Mouse (Mus musculus) lung, postnatal 0 days (tissue): Measurements from ENCODE around the gene Ptges3l. TPM values are rescaled to one million over a fixed set of nuclear protein-coding genes. Genes with fewer than 3 reads are reported as not detected.
A peak's percentile ranks its signal among the peaks of the same experiment; 100 is the strongest.
"Not testable (repeated sequence)": the region's sequence is repeated elsewhere in the genome, so short reads cannot be mapped to it uniquely, and the experiment has no call there.

Experiments
- ATAC-seq: fragments of 200-750 bp; cut with Nextera tagmentation; 2 replicates; pipeline ENCODE4 v1.8.0; 2017; ENCODE audit warnings: moderate library complexity
- DNase-seq: peaks from one replicate; pipeline ENCODE4 v3.0.0-alpha.2; 2016; ENCODE audit warnings: low spot score
- H3K27ac ChIP-seq: fragments of 300-500 bp; sonication (generic); 2 replicates; pipeline ENCODE4 v1.5.1; 2014; ENCODE audit warnings: antibody characterized with exemption, mild to moderate bottlenecking, low read length, mixed read lengths
- H3K27me3 ChIP-seq: fragments of 300-500 bp; sonication (generic); replicated peaks from 2 replicates; pipeline ENCODE4 v1.6.1; 2014; ENCODE audit warnings: low read length, mixed read lengths; ENCODE audit not compliant: insufficient read depth
- H3K36me3 ChIP-seq: fragments of 300-500 bp; sonication (generic); 2 replicates; pipeline ENCODE4 v1.6.1; 2014; ENCODE audit warnings: low read length, mixed read lengths; ENCODE audit not compliant: insufficient read depth
- H3K4me1 ChIP-seq: fragments of 300-500 bp; sonication (generic); 2 replicates; pipeline ENCODE4 v1.6.1; 2014; ENCODE audit warnings: antibody characterized with exemption, low read depth, low read length, mixed read lengths; ENCODE audit not compliant: insufficient read depth
- H3K4me2 ChIP-seq: fragments of 300-500 bp; sonication (generic); replicated peaks from 2 replicates; pipeline ENCODE4 v1.6.1; 2014; ENCODE audit warnings: low read depth, mild to moderate bottlenecking, low read length, moderate library complexity, mixed read lengths
- H3K4me3 ChIP-seq: fragments of 300-500 bp; sonication (generic); 2 replicates; pipeline ENCODE4 v1.5.1; 2014; ENCODE audit warnings: low read depth, low read length
- H3K9ac ChIP-seq: fragments of 300-500 bp; sonication (generic); replicated peaks from 2 replicates; pipeline ENCODE4 v1.6.1; 2014; ENCODE audit warnings: low read depth, mild to moderate bottlenecking
- H3K9me3 ChIP-seq: fragments of 300-500 bp; sonication (generic); 2 replicates; pipeline ENCODE4 v1.6.1; 2016; ENCODE audit warnings: low read length, mixed read lengths
- CTCF ChIP-seq: IDR thresholded peaks from 2 replicates; pipeline ENCODE4 v1.5.1; 2016; ENCODE audit warnings: antibody characterized with exemption, mild to moderate bottlenecking
- EP300 ChIP-seq: IDR thresholded peaks from 2 replicates; pipeline ENCODE4 v1.6.1; 2016; ENCODE audit warnings: antibody characterized with exemption, mild to moderate bottlenecking, control low read depth
- WGBS: fragments of 180-500 bp; shearing (Covaris S2); extraction: QIAGEN DNeasy Blood & Tissue Kit; methylation state at CpG from one replicate; pipeline ENCODE4 v1.1.7; 2014; 5-methylcytosine and 5-hydroxymethylcytosine counted together
- polyA plus RNA-seq: library from polyadenylated mRNA; unstranded; fragments of >200 nt; fragmentation: Nextera tagmentation; extraction: Ambion mirVana; gene quantifications from 2 replicates; pipeline ENCODE4 v1.2.1, GENCODE M21; 2015

The Ptges3l gene
- polyA plus RNA-seq = 6.5 and 7.3 TPM in 2 replicates

- no peaks in the 10 kb centered on the region for H3K9me3 ChIP-seq
- no peaks in the 10 kb centered on the region for H3K27me3 ChIP-seq
- H3K9ac ChIP-seq = peak within 1 kb of the TSS; percentile 58
- peak within 1 kb of the TSS; percentile 73 for H3K4me3 ChIP-seq
- WGBS = 2% methylated on average over 65 of the region's 81 CpGs
- peaks cover 13% of the 10 kb centered on the region for H3K4me1 ChIP-seq
- peak; percentile 60 for TF ChIP-seq CTCF
- TF ChIP-seq EP300 = no peak
- peak within 1 kb of the TSS; percentile 87 for H3K27ac ChIP-seq
- DNase-seq (peak; percentile 99), ATAC-seq (peak; percentile 96)
- no peaks in the 10 kb centered on the region for H3K36me3 ChIP-seq
- H3K4me2 ChIP-seq = peak within 1 kb of the TSS; percentile 81
Measured at GRCm38 (mm10) chr11:101424925-101425813, at the start of gene Ptges3l, which contains the start of gene Rundc1. Gene Ptges3l, minus strand, starts transcription at chr11:101425333. Gene Rundc1, plus strand, starts transcription at chr11:101425085.

DNA sequence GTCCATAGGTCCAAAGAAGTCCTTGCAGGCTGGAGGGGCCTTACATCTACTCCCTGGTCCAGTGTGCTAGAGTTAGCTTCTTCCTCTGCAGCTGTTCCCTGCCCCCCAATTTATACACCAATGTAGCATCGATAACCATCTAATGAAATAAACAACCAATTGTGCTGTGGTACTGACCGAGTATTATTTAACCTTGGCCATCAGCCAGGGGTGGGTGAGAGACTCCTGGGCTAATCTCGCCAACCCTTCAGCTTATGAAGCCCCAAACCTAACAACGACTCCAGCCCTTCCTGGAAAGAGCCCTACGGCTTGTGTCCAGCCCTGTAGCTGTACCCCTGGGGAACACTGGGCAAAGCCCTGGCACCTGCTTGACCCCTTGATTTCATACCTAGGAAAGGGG lies 49.2 kb upstream of the Ptges3l start:
- Histone ChIP-seq H3K4me2 (no peak overlapping the region), H3K27me3 (no peaks in the 10 kb centered on the region), H3K4me1 (no peaks in the 10 kb centered on the region), H3K27ac (no peak overlapping the region), H3K4me3 (no peak overlapping the region), H3K36me3 (no peaks in the 10 kb centered on the region), H3K9ac (no peak overlapping the region), H3K9me3 (no peaks in the 10 kb centered on the region)
- no peak for ATAC-seq
- no peak for DNase-seq
- 46% methylated on average over 5 of the region's 5 CpGs for WGBS
- no peak for TF ChIP-seq CTCF
- no peak for TF ChIP-seq EP300

GRCm38 (mm10) chr11:101473686-101474085 lies 48.6 kb upstream of the Ptges3l start:
- not testable (repeated sequence) for ATAC-seq, H3K4me3 ChIP-seq, H3K4me2 ChIP-seq, H3K9ac ChIP-seq, DNase-seq, H3K27ac ChIP-seq, H3K4me1 ChIP-seq, H3K27me3 ChIP-seq, H3K36me3 ChIP-seq, H3K9me3 ChIP-seq
- 59% methylated on average over 1 of the region's 1 CpGs for WGBS

- no peaks in the 10 kb centered on the region; the same call in 1 of the 2 replicates for H3K4me1 ChIP-seq
- H3K27ac ChIP-seq = no peak overlapping the region
- H3K27me3 ChIP-seq = no peaks in the 10 kb centered on the region
- ATAC-seq (no peak), DNase-seq (no peak)
- no peak overlapping the region for H3K9ac ChIP-seq
- 51% methylated on average over 7 of the region's 7 CpGs for WGBS
- no peaks in the 10 kb centered on the region for H3K36me3 ChIP-seq
- TF ChIP-seq CTCF = no peak
- no peak for TF ChIP-seq EP300
- H3K4me3 ChIP-seq = no peak overlapping the region
- no peak overlapping the region for H3K4me2 ChIP-seq
- H3K9me3 ChIP-seq = no peaks in the 10 kb centered on the region
Measured at GRCm38 (mm10) chr11:101472336-101472735, 47.2 kb upstream of the Ptges3l start.

- H3K36me3 ChIP-seq = no peaks in the 10 kb centered on the region
- H3K9ac ChIP-seq = no peak overlapping the region
- DNase-seq (no peak), ATAC-seq (no peak)
- no peaks in the 10 kb centered on the region for H3K27me3 ChIP-seq
- 29% methylated on average over 3 of the region's 3 CpGs for WGBS
- TF ChIP-seq EP300 (no peak), CTCF (no peak)
- no peak overlapping the region for H3K27ac ChIP-seq
- no peak overlapping the region for H3K4me2 ChIP-seq
- no peak overlapping the region for H3K4me3 ChIP-seq
- no peaks in the 10 kb centered on the region; the same call in 1 of the 2 replicates for H3K4me1 ChIP-seq
- no peaks in the 10 kb centered on the region for H3K9me3 ChIP-seq
Measured at GRCm38 (mm10) chr11:101471926-101472325, 46.8 kb upstream of the Ptges3l start.

DNA sequence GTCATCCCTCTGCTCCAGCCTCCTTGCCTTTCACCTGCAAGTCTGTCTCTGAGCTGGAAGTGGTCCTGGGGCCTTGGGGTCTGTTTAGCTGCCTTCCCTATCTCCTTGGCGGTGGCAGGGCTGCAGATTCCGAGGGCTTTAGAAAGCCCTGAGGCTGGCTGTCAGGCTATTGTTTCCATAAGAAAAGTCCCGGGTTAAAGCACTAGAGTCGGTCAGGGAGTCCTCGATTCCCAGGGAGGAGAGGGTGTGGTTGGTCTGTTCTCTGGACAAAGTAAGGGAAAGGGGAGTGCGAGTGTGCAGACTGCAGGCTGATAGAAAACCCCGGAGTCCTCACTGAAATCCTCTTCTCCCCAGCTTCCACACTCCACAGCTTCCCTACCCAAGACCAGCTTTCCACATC lies 45.1 kb upstream of the Ptges3l start:
- ATAC-seq = no peak
- no peak overlapping the region for H3K4me3 ChIP-seq
- H3K27ac ChIP-seq = no peak overlapping the region
- no peak for TF ChIP-seq EP300
- H3K36me3 ChIP-seq = no peaks in the 10 kb centered on the region
- no peak overlapping the region for H3K4me2 ChIP-seq
- no peaks in the 10 kb centered on the region for H3K9me3 ChIP-seq
- no peaks in the 10 kb centered on the region for H3K27me3 ChIP-seq
- no peak for DNase-seq
- H3K9ac ChIP-seq = no peak overlapping the region
- H3K4me1 ChIP-seq = no peaks in the 10 kb centered on the region; the same call in 1 of the 2 replicates
- 49% methylated on average over 7 of the region's 7 CpGs for WGBS
